Mouse (Mus musculus) hindbrain, embryonic 13.5 days (tissue): ENCODE data around the gene Pik3r3. TPM values are rescaled to one million over a fixed set of nuclear protein-coding genes. Genes with fewer than 3 reads are reported as not detected.

Experiments
- ATAC-seq: fragments of 200-750 bp; cut with Nextera tagmentation; 2 replicates; pipeline ENCODE4 v1.8.0; 2017; ENCODE audit warnings: moderate TSS enrichment; ENCODE audit not compliant: low FRiP score
- H3K27ac ChIP-seq: fragments of 300-500 bp; sonication (generic); 2 replicates; pipeline ENCODE4 v1.5.1; 2015; ENCODE audit warnings: inconsistent platforms, mild to moderate bottlenecking, moderate library complexity
- H3K27me3 ChIP-seq: fragments of 300-500 bp; sonication (generic); 2 replicates; pipeline ENCODE4 v1.6.1; 2015; ENCODE audit warnings: mild to moderate bottlenecking, inconsistent platforms
- H3K36me3 ChIP-seq: fragments of 300-500 bp; sonication (generic); 2 replicates; pipeline ENCODE4 v1.6.1; 2015; ENCODE audit warnings: mild to moderate bottlenecking, inconsistent platforms
- H3K4me1 ChIP-seq: fragments of 300-500 bp; sonication (generic); replicated peaks from 2 replicates; pipeline ENCODE4 v1.6.1; 2015; ENCODE audit warnings: inconsistent platforms
- H3K4me2 ChIP-seq: fragments of 300-500 bp; sonication (generic); 2 replicates; pipeline ENCODE4 v1.6.1; 2015; ENCODE audit warnings: inconsistent platforms, mild to moderate bottlenecking, moderate library complexity
- H3K4me3 ChIP-seq: fragments of 300-500 bp; sonication (generic); 2 replicates; pipeline ENCODE4 v1.5.1; 2015; ENCODE audit warnings: mild to moderate bottlenecking, inconsistent platforms
- H3K9ac ChIP-seq: fragments of 300-500 bp; sonication (generic); 2 replicates; pipeline ENCODE4 v1.6.1; 2015; ENCODE audit warnings: mild to moderate bottlenecking, inconsistent platforms
- H3K9me3 ChIP-seq: fragments of 300-500 bp; sonication (generic); 2 replicates; pipeline ENCODE4 v1.6.1; 2016; ENCODE audit warnings: inconsistent platforms
- WGBS: fragments of 180-500 bp; shearing (Covaris S2); methylation state at CpG from one replicate; pipeline ENCODE4 v1.1.7; 2015; 5-methylcytosine and 5-hydroxymethylcytosine counted together
- polyA plus RNA-seq: library from polyadenylated mRNA; unstranded; fragments of >200 nt; fragmentation: Nextera tagmentation; extraction: Ambion mirVana; gene quantifications from 2 replicates; pipeline ENCODE4 v1.2.1, GENCODE M21; 2015

Pik3r3 gene
- 86.2 and 86.4 TPM in 2 replicates for polyA plus RNA-seq

GRCm38 (mm10) chr4:116221140-116221851 is at the start of gene Pik3r3:
Gene Pik3r3 (plus strand): TSS chr4:116221618.
- WGBS = under 1% methylated on average over 53 of the region's 53 CpGs
- peak; percentile 99 for ATAC-seq
- peak within 1 kb of the TSS; percentile 77 for H3K4me3 ChIP-seq
- peak within 1 kb of the TSS; percentile 56 for H3K4me2 ChIP-seq
- peak within 1 kb of the TSS; percentile 93 for H3K9ac ChIP-seq
- H3K9me3 ChIP-seq = no peaks in the 10 kb centered on the region
- peaks cover 14% of the 10 kb centered on the region for H3K4me1 ChIP-seq
- no peaks in the 10 kb centered on the region for H3K27me3 ChIP-seq
- no peaks in the 10 kb centered on the region for H3K36me3 ChIP-seq
- peak within 1 kb of the TSS; percentile 100 for H3K27ac ChIP-seq

DNA sequence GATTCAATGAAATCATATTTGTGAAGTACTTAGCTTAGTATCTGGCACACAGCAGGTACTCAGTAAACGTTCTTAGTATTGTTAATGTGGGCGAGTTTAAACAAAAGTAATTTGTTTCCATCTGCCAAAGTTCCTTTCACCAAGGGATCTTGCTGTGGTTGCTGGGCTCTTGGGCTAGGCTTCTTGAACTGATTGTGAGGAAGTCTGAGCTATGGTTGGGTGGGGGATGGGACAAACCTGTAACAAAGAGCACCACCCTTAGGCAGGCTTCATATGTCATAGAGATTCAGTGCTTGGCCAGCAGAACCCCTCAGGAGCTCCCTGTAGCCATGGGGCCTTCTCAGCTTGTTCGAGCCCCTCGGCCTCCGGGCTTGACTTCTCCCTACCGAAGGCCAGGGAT is 48.3 kb upstream of the Pik3r3 start, which contains the start of the genes 1700042G07Rik and Gm49337:
Gene 1700042G07Rik, plus strand, starts transcription at position 301 of the 400 bp plus-strand sequence.
Gene Gm49337, plus strand, starts transcription at position 313 of the 400 bp plus-strand sequence.
- ATAC-seq = no peak
- Histone ChIP-seq H3K9ac (no peak within 1 kb of the TSS), H3K27me3 (no peaks in the 10 kb centered on the region), H3K4me1 (peaks cover 28% of the 10 kb centered on the region), H3K4me2 (no peak within 1 kb of the TSS), H3K27ac (no peak within 1 kb of the TSS), H3K9me3 (no peaks in the 10 kb centered on the region), H3K4me3 (no peak within 1 kb of the TSS), H3K36me3 (no peaks in the 10 kb centered on the region)
- WGBS = 82% methylated on average over 6 of the region's 6 CpGs

DNA sequence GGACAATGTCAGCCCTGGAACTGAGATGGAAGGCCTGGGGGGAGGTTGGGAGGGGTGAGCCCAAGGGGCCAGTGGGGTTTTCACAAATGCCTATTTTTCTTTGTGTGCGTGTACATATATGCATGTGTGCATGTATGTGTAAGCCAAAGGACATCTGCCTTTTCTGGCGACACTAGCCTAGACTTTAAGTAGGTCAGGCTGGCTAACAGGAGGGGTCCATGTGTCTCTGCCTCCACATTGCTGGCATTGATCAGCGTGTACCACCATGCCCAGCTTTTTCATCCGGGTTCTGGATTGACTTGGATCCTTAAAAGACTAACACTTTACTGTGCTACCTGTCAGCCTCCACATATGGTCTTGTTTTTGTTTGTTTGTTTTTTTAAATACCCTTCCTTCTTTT is 47.7 kb upstream of the Pik3r3 start:
- H3K4me3 ChIP-seq = no peak overlapping the region
- H3K36me3 ChIP-seq = no peaks in the 10 kb centered on the region
- ATAC-seq = no peak
- no peaks in the 10 kb centered on the region for H3K9me3 ChIP-seq
- no peak overlapping the region for H3K27ac ChIP-seq
- no peak overlapping the region for H3K9ac ChIP-seq
- 92% methylated on average over 4 of the region's 4 CpGs for WGBS
- peaks cover 28% of the 10 kb centered on the region for H3K4me1 ChIP-seq
- no peaks in the 10 kb centered on the region for H3K27me3 ChIP-seq
- H3K4me2 ChIP-seq = no peak overlapping the region

DNA sequence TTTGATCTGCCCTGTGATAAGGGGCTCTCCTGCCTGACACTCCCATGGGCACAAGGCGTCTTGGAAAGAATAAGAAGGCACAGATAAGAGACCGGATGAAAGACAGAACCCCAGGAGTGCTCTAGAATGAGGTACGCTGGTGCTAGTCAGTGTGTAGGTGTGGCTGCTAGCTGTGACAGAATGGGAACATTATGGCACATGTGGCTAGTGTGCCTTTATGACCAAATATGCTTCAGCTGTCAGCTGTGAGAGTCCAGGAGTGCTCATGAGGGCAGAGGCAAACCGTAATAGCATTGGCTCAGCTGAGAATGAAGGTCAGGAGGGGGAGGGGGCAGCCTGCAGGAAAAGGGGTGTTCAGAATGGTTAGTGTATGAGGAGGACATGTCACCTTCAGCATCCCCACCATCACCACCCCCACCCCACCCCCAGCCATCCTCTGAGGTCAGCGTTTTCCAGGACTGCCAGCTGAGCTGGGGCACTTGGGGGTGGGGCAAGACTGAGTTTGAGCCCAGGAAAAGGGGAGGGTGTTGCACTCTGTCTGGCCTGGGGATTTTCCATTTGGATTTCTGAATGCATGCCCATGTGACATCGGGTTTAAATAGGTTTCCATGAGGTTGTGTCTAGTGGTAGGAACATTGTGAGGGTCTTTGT is 46.8 kb upstream of the Pik3r3 start:
- 53% methylated on average over 6 of the region's 6 CpGs for WGBS

DNA sequence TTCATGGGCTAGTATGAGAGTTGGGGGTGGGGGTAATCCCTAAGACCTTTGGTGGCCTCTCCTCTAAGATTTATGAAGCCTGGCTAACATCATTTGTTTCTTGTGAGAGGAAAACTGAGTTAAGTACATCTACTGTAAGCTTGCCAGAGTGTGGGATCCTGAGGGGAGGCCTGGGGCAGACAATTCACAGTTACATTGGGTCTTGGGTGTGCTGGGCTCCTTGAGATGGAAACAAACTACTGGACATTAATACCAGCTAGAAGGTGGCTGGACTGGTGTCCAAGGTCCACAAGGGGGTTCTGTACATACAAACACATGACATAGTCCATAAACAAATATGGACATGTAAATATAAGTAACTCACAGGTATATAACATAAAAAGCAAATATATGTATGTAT is 46.3 kb upstream of the Pik3r3 start:
- Histone ChIP-seq H3K27me3 (no peaks in the 10 kb centered on the region), H3K9me3 (no peaks in the 10 kb centered on the region), H3K4me3 (no peak overlapping the region), H3K27ac (no peak overlapping the region), H3K9ac (no peak overlapping the region), H3K4me2 (no peak overlapping the region), H3K36me3 (no peaks in the 10 kb centered on the region), H3K4me1 (peaks cover 28% of the 10 kb centered on the region)
- no peak for ATAC-seq

More for the DNA sequence above, 46.8 kb upstream of the Pik3r3 start:
- Histone ChIP-seq H3K4me2 (no peak overlapping the region), H3K27ac (no peak overlapping the region), H3K27me3 (no peaks in the 10 kb centered on the region), H3K9ac (no peak overlapping the region), H3K4me1 (peaks cover 28% of the 10 kb centered on the region), H3K9me3 (no peaks in the 10 kb centered on the region), H3K4me3 (no peak overlapping the region), H3K36me3 (no peaks in the 10 kb centered on the region)
- peak; percentile 19; the same call in 1 of the 2 replicates for ATAC-seq

GRCm38 (mm10) chr4:116175711-116176542 is 45.5 kb upstream of the Pik3r3 start:
- no peak for ATAC-seq
- Histone ChIP-seq H3K4me2 (peak overlapping the region; percentile 35), H3K9me3 (no peaks in the 10 kb centered on the region), H3K27me3 (no peaks in the 10 kb centered on the region), H3K27ac (peak overlapping the region; percentile 71; the same call in 1 of the 2 replicates), H3K4me1 (peaks cover 28% of the 10 kb centered on the region), H3K4me3 (no peak overlapping the region), H3K36me3 (no peaks in the 10 kb centered on the region), H3K9ac (no peak overlapping the region)
- WGBS = 72% methylated on average over 7 of the region's 7 CpGs

DNA sequence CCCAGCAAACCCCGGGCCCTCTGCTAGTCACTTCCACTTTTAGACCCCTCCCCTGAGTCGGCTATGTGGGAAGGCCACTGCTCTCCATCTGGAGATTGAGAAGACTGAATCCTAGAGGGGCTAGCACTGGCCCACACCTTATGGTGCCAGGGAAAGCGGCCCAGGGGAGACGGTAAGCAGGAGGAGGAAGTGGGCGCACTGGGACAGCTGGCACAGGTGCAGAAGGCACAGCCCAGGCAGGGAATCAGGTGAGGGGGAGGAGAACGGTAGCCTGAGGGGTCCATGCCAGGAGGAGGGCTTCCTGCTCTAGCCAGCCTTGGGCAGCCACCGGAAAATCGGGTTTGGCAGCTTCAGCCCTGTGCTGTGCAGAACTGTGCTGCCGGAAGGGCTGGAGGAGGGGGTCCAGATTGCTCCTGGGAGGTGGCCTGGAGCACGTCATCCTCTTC is 44.9 kb upstream of the Pik3r3 start:
- peak overlapping the region; percentile 71 for H3K27ac ChIP-seq
- peak; percentile 83 for ATAC-seq
- H3K4me1 ChIP-seq = peaks cover 28% of the 10 kb centered on the region
- H3K9ac ChIP-seq = no peak overlapping the region
- H3K27me3 ChIP-seq = no peaks in the 10 kb centered on the region
- H3K4me2 ChIP-seq = peak overlapping the region; percentile 35
- peak overlapping the region; percentile 3; the same call in 1 of the 2 replicates for H3K4me3 ChIP-seq
- no peaks in the 10 kb centered on the region for H3K9me3 ChIP-seq
- 23% methylated on average over 10 of the region's 10 CpGs for WGBS
- H3K36me3 ChIP-seq = no peaks in the 10 kb centered on the region

DNA sequence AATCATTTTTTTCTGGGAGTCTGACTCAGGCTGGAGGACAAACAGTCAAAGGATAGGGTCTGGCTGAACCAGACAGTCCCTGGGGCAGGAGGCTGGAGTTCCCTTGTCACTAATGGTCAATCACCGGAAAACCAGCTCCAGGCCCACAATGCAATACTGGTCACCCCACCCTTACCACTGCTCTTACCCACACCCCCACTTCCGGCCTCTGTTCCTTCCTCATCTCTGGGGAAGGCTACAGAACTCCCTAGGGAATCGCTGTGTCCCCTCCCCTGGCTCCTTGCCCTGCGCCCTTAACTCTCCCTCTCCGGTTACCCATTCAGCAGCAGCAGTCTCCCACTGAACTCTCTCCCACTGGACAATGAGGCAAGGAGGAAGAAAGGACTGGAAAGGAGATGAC is 44.3 kb upstream of the Pik3r3 start:
- peak overlapping the region; percentile 71; the same call in 1 of the 2 replicates for H3K27ac ChIP-seq

DNA sequence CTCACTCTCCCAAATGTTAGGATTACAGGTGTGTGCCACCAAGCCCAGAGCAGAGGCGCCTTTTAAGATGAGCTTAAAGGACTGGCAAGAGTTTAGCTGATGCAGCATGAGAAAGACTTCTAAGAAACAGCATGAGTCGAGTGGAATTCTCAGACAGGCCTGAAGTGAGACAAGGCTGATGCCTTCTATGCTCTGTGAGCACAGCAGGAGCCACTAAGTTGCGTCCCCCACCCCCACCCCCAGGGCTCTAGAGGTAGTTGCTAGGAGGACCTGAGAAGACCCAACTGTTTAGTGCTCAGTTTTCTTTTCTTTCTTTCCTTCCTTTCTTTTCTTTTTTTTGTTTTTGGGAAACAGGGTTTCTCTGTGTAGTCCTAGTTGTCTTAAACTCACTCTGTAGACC is 39.3 kb upstream of the Pik3r3 start:
- Histone ChIP-seq H3K4me3 (no peak overlapping the region), H3K9ac (no peak overlapping the region), H3K4me2 (no peak overlapping the region), H3K9me3 (no peaks in the 10 kb centered on the region), H3K36me3 (no peaks in the 10 kb centered on the region), H3K27ac (no peak overlapping the region), H3K27me3 (no peaks in the 10 kb centered on the region), H3K4me1 (peaks cover 13% of the 10 kb centered on the region)
- no peak for ATAC-seq
- 37% methylated on average over 3 of the region's 3 CpGs for WGBS

More for the DNA sequence above, 44.3 kb upstream of the Pik3r3 start:
- H3K4me2 ChIP-seq = peak overlapping the region; percentile 35; the same call in 1 of the 2 replicates
- 38% methylated on average over 5 of the region's 5 CpGs for WGBS
- H3K36me3 ChIP-seq = no peaks in the 10 kb centered on the region
- no peaks in the 10 kb centered on the region for H3K9me3 ChIP-seq
- H3K4me3 ChIP-seq = no peak overlapping the region
- H3K4me1 ChIP-seq = peaks cover 28% of the 10 kb centered on the region
- no peak overlapping the region for H3K9ac ChIP-seq
- H3K27me3 ChIP-seq = no peaks in the 10 kb centered on the region
- no peak for ATAC-seq

GRCm38 (mm10) chr4:116182745-116183144 is 38.7 kb upstream of the Pik3r3 start:
- no peaks in the 10 kb centered on the region for H3K36me3 ChIP-seq
- H3K9ac ChIP-seq = peak overlapping the region; percentile 36; the same call in 1 of the 2 replicates
- peaks cover 8% of the 10 kb centered on the region; the same call in 1 of the 2 replicates for H3K4me1 ChIP-seq
- H3K27me3 ChIP-seq = no peaks in the 10 kb centered on the region
- H3K4me2 ChIP-seq = peak overlapping the region; percentile 34
- H3K4me3 ChIP-seq = 0 out of 2 replicates have a peak overlapping the region, but pooled peaks have one; percentile 5
- H3K27ac ChIP-seq = no peak overlapping the region
- no peaks in the 10 kb centered on the region for H3K9me3 ChIP-seq
- ATAC-seq = no peak
- WGBS = 4% methylated on average over 12 of the region's 12 CpGs

GRCm38 (mm10) chr4:116185083-116185482 is 36.3 kb upstream of the Pik3r3 start:
- WGBS = 92% methylated on average over 4 of the region's 4 CpGs
- ATAC-seq = no peak
- H3K9me3 ChIP-seq = no peaks in the 10 kb centered on the region

More at GRCm38 (mm10) chr4:116185083-116185482, 36.3 kb upstream of the Pik3r3 start:
- Histone ChIP-seq H3K36me3 (no peaks in the 10 kb centered on the region), H3K4me1 (peaks cover 8% of the 10 kb centered on the region; the same call in 1 of the 2 replicates), H3K4me3 (no peak overlapping the region), H3K27me3 (no peaks in the 10 kb centered on the region), H3K9ac (no peak overlapping the region), H3K4me2 (no peak overlapping the region), H3K27ac (no peak overlapping the region)
